Mouse (Mus musculus) lung, embryonic 16.5 days (tissue): ENCODE measurements around the gene Usp21. TPM values are rescaled to one million over a fixed set of nuclear protein-coding genes. Genes with fewer than 3 reads are reported as not detected.
A peak's percentile ranks its signal among the peaks of the same experiment; 100 is the strongest.

Experiments used
- ATAC-seq: fragments of 200-750 bp; cut with Nextera tagmentation; 2 replicates; pipeline ENCODE4 v1.8.0; 2017; ENCODE audit warnings: low read depth, mild to moderate bottlenecking, moderate library complexity
- H3K27ac ChIP-seq: fragments of 300-500 bp; sonication (generic); 2 replicates; pipeline ENCODE4 v1.5.1; 2014; ENCODE audit warnings: mild to moderate bottlenecking, control low read depth, low read length
- H3K27me3 ChIP-seq: fragments of 300-500 bp; sonication (generic); 2 replicates; pipeline ENCODE4 v1.6.1; 2014; ENCODE audit warnings: low read depth, low read length, mixed read lengths; ENCODE audit not compliant: control insufficient read depth, insufficient read depth
- H3K36me3 ChIP-seq: fragments of 300-500 bp; sonication (generic); 2 replicates; pipeline ENCODE4 v1.6.1; 2014; ENCODE audit warnings: low read length; ENCODE audit not compliant: control insufficient read depth, insufficient read depth
- H3K4me1 ChIP-seq: fragments of 300-500 bp; sonication (generic); replicated peaks from 2 replicates; pipeline ENCODE4 v1.6.1; 2014; ENCODE audit warnings: low read length, mixed read lengths; ENCODE audit not compliant: control insufficient read depth, insufficient read depth
- H3K4me2 ChIP-seq: fragments of 300-500 bp; sonication (generic); 2 replicates; pipeline ENCODE4 v1.6.1; 2014; ENCODE audit warnings: low read depth, low read length, control low read depth
- H3K4me3 ChIP-seq: fragments of 300-500 bp; sonication (generic); 2 replicates; pipeline ENCODE4 v1.5.1; 2014; ENCODE audit warnings: mild to moderate bottlenecking, low read length, control low read depth
- H3K9ac ChIP-seq: fragments of 300-500 bp; sonication (generic); 2 replicates; pipeline ENCODE4 v1.6.1; 2014; ENCODE audit warnings: low read length, control low read depth
- H3K9me3 ChIP-seq: fragments of 300-500 bp; sonication (generic); 2 replicates; pipeline ENCODE4 v1.6.1; 2016; ENCODE audit warnings: low read length; ENCODE audit not compliant: control insufficient read depth
- WGBS: fragments of 180-500 bp; shearing (Covaris S2); extraction: QIAGEN DNeasy Blood & Tissue Kit; methylation state at CpG from one replicate; pipeline ENCODE4 v1.1.7; 2014; 5-methylcytosine and 5-hydroxymethylcytosine counted together
- polyA plus RNA-seq: library from polyadenylated mRNA; unstranded; fragments of >200 nt; fragmentation: Nextera tagmentation; extraction: Ambion mirVana; gene quantifications from 2 replicates; pipeline ENCODE4 v1.2.1, GENCODE M21; 2015

Gene Usp21
- polyA plus RNA-seq, 1 experiment from 2014 or later, result 76.0 TPM

DNA sequence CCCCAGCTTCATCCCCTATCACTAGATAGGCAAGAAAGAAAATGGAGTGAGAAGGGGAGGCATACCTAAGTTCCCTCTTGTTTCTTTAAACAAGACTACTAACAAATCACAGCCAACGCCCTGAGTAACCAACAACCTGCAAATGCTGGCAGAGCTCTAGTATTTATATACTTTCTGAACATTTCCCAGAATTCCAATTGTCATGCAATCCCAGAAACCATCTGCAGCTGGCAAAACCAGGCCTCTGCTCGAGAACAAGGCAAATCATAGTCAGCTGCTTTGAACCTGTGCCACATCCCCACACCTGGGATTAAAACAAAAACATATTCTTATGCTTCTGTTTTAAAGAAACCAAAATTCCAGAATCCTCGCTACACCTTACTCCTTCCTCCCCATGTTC lies 5.6 kb upstream of the Usp21 start:
- Histone ChIP-seq H3K4me2 (peak overlapping the region; percentile 79), H3K4me1 (peaks cover 7% of the 10 kb centered on the region; the same call in 1 of the 2 replicates), H3K4me3 (peak overlapping the region; percentile 77), H3K9me3 (no peaks in the 10 kb centered on the region), H3K27me3 (peaks cover 8% of the 10 kb centered on the region), H3K36me3 (peaks cover 11% of the 10 kb centered on the region), H3K27ac (no peak overlapping the region), H3K9ac (no peak overlapping the region)
- ATAC-seq, result no peak
- 77% methylated on average over 3 of the region's 3 CpGs for WGBS

DNA sequence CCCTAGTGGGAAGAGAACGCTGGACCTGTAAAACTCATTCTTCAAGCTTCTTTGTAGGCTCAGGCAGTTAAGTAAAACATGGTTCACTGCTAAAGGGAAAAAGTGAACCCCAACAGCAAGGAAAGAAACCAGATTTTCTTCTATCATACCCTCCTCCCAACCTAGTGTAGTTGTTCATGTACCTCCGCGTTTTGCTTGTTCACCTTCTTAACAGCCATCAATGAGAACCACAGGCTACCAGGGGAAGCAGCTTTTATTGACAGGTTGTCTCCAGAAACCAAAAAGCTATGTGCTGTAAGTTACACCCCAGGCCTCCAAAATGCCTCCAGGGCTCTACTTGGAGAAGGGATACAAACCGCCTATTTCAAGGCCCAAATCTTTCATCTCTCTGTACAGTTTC lies 537 bp upstream of the Usp21 start:
- H3K4me3 ChIP-seq, result peak overlapping the region; percentile 71
- no peak for ATAC-seq
- 64% methylated on average over 4 of the region's 4 CpGs for WGBS
- peaks cover 10% of the 10 kb centered on the region for H3K4me1 ChIP-seq
- no peaks in the 10 kb centered on the region for H3K9me3 ChIP-seq
- H3K27ac ChIP-seq, result peak overlapping the region; percentile 19
- H3K27me3 ChIP-seq, result no peaks in the 10 kb centered on the region
- peaks cover 15% of the 10 kb centered on the region for H3K36me3 ChIP-seq
- peak overlapping the region; percentile 43 for H3K4me2 ChIP-seq
- H3K9ac ChIP-seq, result 0 out of 2 replicates have a peak overlapping the region, but pooled peaks have one; percentile 90

DNA sequence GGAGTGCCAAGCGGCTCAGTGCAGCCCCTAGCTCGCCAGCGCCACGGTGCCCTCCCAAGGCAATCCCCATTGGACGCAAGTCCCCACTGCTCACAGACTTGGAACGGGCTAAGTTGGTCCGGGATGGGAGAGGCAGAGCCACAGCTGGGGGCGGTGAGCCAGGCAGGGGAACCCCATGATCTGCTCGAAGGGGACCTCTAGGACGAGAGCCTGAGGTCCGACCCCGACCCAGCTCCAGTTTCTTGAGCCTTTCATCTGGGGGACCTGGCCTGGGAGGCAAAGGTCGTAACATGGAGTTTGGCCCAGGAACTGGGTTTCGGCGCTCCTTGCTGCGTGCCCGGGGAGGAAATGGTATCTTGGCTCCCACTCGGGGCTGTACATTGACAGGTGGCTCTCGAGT lies 1.3 kb downstream of the Usp21 start:
- no peak for ATAC-seq

DNA sequence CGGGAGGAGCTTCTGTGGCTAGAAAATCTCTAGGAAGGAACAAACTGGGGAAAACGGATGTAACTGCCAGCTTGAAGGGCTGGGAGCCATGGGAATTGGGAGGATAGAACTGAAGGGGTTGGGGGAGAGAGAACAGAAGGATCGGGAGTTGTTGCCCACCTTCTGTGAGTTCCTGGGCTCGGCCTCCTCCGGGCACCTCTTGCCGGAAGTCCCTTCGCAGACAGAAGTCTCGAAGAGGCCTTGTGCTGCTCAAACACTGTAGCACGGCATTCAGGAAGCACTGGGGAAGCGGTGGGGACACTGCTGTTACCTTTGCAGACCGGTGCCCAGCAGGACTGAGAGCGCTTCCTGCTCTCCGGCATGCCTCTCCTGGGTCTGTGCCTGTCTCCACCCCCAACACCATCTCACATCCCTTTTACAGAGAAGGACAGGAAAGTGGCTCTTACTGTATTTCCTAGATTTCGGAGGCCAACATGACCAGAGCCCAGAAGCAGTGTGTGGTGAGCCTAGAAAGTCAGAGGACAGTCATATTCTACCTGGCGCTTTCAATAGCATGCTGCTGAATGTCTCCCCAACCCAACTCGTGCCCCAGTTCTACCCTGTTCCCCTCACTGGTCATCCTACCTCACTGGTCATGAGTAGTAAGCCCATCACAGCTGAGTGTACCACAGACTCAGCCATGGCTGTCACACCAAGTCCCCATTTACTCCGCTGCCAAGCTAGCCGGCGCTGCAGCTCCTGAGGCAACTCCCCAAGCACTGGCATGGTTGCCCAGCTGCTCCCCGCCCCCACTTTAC lies 2.5 kb downstream of the Usp21 start:
- no peak overlapping the region for H3K4me2 ChIP-seq
- no peak overlapping the region for H3K27ac ChIP-seq
- H3K36me3 ChIP-seq, result peaks cover 18% of the 10 kb centered on the region
- H3K9ac ChIP-seq, result no peak overlapping the region
- no peaks in the 10 kb centered on the region for H3K9me3 ChIP-seq
- peaks cover 7% of the 10 kb centered on the region for H3K4me1 ChIP-seq
- H3K4me3 ChIP-seq, result no peak overlapping the region
- 83% methylated on average over 20 of the region's 20 CpGs for WGBS
- H3K27me3 ChIP-seq, result no peaks in the 10 kb centered on the region
- ATAC-seq, result no peak

More for the DNA sequence above, 1.3 kb downstream of the Usp21 start:
- Histone ChIP-seq H3K9ac (no peak overlapping the region), H3K27me3 (no peaks in the 10 kb centered on the region), H3K9me3 (no peaks in the 10 kb centered on the region), H3K27ac (no peak overlapping the region), H3K4me3 (no peak overlapping the region), H3K4me2 (peak overlapping the region; percentile 78; the same call in 1 of the 2 replicates), H3K36me3 (peaks cover 18% of the 10 kb centered on the region), H3K4me1 (peaks cover 7% of the 10 kb centered on the region)
- WGBS, result 90% methylated on average over 19 of the region's 19 CpGs

DNA sequence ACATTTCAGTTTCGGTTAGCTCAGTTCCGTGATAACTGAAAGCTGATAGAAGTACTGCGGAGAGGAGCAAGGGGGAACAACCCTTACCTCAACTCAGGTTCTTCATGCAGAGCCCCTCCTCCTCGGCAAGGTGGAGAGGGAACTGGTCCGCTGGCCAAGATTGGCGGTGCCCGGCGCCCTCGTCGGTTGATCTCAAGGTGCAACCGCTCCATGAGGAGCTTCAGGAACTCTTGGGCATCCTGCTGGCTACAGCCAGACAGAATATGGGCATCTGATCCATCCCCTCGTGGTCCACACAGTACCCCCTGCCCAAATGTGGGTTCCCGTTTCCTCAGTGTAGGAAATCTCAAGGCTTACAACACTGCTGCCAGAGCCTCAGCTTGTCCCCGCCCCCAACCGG lies 3.3 kb downstream of the Usp21 start:
- H3K4me3 ChIP-seq, result no peak overlapping the region
- H3K36me3 ChIP-seq, result peaks cover 14% of the 10 kb centered on the region
- no peaks in the 10 kb centered on the region for H3K9me3 ChIP-seq
- H3K27me3 ChIP-seq, result no peaks in the 10 kb centered on the region
- no peak overlapping the region for H3K4me2 ChIP-seq
- no peak overlapping the region for H3K27ac ChIP-seq
- no peak overlapping the region for H3K9ac ChIP-seq
- ATAC-seq, result no peak
- WGBS, result 82% methylated on average over 15 of the region's 15 CpGs
- H3K4me1 ChIP-seq, result peaks cover 15% of the 10 kb centered on the region

DNA sequence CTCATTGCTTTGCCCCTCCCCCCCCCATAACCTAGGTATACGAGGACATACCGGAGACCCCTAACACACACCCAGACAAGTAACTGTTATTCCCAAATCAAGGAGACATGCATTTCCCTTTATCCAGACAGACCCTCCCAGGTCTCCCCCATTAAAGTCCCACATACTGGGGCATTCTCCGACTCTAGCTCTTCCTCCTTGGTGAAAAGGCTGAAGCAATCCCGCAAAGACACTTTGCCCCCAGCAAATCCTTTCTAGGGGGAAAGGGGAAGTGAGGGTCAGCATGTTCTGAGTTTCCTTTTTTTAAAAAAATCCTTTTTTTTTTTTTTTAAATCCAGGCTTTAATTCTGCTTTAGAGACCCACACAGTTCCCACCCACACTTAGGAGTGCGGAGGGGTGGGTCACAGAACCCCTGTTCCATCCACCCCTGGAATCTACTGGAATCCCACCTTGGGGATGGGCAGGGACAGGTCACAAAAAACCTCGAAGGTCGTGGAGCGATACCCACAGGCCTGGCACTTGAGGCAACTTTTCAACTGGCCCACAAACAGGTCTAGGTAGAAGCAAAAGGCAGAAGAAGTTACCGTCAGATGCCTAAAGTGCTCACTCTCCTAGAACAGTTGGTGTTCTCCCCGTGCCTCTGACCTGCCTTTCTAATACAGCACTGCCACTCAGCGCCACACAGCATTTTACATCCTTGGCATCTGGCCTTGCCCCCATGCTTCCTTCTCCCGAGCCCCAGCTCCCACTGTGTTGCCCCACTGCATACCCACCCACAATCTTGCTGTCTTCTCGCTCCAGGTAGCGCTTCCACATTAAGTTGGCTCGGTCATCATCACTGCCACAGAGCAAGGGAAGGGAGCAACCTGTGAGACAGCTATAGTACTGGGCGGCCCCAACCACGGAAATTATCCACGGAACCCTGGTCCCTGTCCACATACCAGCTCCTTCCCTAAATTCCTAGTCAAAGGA lies 4.3 kb downstream of the Usp21 start:
- Histone ChIP-seq H3K27ac (no peak overlapping the region), H3K36me3 (peaks cover 7% of the 10 kb centered on the region), H3K9ac (no peak overlapping the region), H3K27me3 (no peaks in the 10 kb centered on the region), H3K4me1 (peaks cover 15% of the 10 kb centered on the region), H3K9me3 (no peaks in the 10 kb centered on the region), H3K4me3 (no peak overlapping the region), H3K4me2 (no peak overlapping the region)
- ATAC-seq, result no peak
- WGBS, result 90% methylated on average over 18 of the region's 18 CpGs

DNA sequence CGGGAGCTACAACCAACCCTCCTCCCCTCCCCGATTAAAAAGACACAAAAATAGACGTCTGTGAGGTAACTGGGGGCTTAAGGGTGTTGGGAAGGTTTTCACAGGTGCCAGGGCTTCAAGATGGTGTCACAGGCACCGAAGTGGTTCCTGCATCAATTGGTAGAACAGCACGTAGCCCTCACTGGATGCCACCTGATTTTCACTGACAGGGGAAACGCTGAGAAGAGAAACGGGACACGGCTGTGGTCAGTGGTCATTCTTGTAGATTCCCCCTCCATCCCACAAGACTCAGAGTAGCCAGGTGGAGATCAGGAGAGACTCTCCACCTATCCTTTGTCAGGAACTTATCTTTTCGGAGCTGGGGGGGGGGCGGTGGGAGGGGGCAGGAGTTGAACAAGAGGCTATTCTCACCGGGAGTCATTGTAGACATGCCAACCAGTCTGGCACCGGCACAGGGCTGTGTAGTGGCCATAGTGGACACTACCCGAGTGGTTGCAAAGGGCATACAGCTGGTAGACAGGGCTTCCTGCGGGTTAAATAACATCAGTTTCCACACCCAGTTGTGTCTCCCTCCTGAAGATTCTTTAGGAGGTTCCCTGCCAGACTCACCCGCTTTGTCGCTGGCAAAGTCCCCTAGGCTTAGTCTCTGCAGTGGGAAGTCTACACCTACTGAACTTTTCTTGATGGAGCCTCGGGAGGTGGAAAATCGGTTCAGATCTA lies 5.5 kb downstream of the Usp21 start:
- H3K9ac ChIP-seq, result peak overlapping the region; percentile 77; the same call in 1 of the 2 replicates
- WGBS, result 66% methylated on average over 18 of the region's 18 CpGs
- no peak for ATAC-seq

DNA sequence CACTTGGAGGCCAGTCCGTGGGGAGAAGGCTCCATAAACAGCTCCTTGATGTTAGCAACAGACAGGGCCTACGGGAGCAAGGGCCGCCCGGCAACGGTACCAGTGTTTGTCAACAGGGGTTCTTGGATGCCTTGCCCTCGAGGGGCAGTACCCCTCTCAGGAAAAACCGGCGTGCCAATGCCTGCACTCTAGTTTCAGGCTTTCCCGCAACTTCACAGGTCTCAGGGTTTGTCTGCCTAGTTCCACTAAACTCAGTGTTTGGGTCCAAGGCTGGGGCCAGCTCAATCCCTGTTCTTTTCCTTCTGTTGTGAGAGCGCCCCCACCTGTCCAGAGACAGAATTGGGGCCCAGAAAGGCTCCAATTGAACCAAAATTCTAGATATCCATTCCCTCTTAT lies 6.3 kb downstream of the Usp21 start:
- ATAC-seq, result peak; percentile 67
- WGBS, result 2% methylated on average over 10 of the region's 10 CpGs

More for the DNA sequence above, 5.5 kb downstream of the Usp21 start:
- Histone ChIP-seq H3K4me1 (peaks cover 11% of the 10 kb centered on the region), H3K4me3 (peak overlapping the region; percentile 80), H3K36me3 (peaks cover 12% of the 10 kb centered on the region), H3K4me2 (peak overlapping the region; percentile 76), H3K27ac (peak overlapping the region; percentile 94; the same call in 1 of the 2 replicates), H3K27me3 (no peaks in the 10 kb centered on the region), H3K9me3 (no peaks in the 10 kb centered on the region)

More for the DNA sequence above, 6.3 kb downstream of the Usp21 start:
- peak overlapping the region; percentile 80 for H3K4me3 ChIP-seq
- no peaks in the 10 kb centered on the region for H3K9me3 ChIP-seq
- peak overlapping the region; percentile 94 for H3K27ac ChIP-seq
- peak overlapping the region; percentile 76 for H3K4me2 ChIP-seq
- H3K27me3 ChIP-seq, result no peaks in the 10 kb centered on the region
- H3K4me1 ChIP-seq, result peaks cover 8% of the 10 kb centered on the region
- H3K9ac ChIP-seq, result peak overlapping the region; percentile 77
- H3K36me3 ChIP-seq, result peaks cover 19% of the 10 kb centered on the region
